Mouse (Mus musculus) lung, postnatal 0 days (tissue): ENCODE measurements around the gene Gngt2.

ENCODE experiments used
- CTCF ChIP-seq: IDR thresholded peaks from 2 replicates; pipeline ENCODE4 v1.5.1; 2016; ENCODE audit warnings: antibody characterized with exemption, mild to moderate bottlenecking
- EP300 ChIP-seq: IDR thresholded peaks from 2 replicates; pipeline ENCODE4 v1.6.1; 2016; ENCODE audit warnings: antibody characterized with exemption, mild to moderate bottlenecking, control low read depth

DNA sequence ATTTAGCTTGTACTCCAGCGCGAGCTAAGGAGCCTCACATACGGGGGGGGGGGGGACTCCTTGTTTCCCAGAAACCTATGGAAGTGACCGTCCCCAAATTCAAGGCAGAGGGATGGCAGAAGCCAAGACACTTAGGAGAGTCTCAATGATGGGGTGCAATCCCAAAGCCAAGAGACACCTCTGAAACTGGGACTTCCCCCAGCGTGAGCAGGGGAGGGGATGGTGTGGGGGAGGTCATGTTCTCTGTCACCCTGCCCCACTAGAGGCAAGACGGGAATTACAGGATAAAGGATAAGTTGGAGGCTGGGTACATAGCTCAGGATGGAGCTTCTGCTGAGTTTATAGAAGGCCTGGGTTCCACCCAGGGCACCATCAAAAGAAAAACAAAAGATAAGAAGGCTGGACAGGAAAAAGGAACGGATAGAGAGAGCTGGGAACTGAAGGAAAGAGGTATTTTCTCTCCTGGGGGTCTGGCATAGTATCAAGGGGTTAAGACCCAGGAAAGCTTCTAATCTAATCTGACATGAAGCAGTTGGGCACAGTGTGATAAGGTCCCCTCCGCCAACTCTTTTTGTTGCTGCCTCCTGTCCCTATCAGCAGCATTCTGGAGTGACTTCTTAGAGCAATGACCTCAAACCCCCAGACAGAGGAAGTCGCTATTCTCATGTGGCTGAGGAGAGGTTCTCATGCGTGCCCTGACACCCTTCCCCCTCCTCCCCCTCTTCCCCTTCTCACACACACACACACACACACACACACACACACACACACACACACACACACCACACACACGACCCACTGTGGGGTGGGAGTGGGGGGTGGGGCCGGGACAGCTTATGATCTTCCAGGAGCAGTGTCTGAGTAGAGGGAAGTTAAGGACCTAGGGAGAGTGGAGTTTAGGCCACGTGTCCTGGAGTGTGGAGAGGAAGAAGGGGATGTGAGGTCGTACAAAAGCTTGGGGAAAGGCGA, 2.0 kb upstream of the Gngt2 start:
- TF ChIP-seq CTCF (peak; percentile 12; the same call in 1 of the 2 replicates), EP300 (peak; percentile 48; the same call in 1 of the 2 replicates)
